Mouse (Mus musculus) megakaryocyte, embryonic 14.5 days (primary cell): ENCODE data around the gene Lexm. TPM values are rescaled to one million over a fixed set of nuclear protein-coding genes. Genes with fewer than 3 reads are reported as not detected.

Source experiments
- H3K27me3 ChIP-seq: replicated peaks from 2 replicates; pipeline ENCODE3; 2012; ENCODE audit warnings: inconsistent platforms
- H3K36me3 ChIP-seq: replicated peaks from 2 replicates; pipeline ENCODE3; 2012; ENCODE audit warnings: low read length, inconsistent platforms, mixed read lengths
- H3K4me1 ChIP-seq: 2 replicates; pipeline ENCODE4 v1.6.1; 2012; ENCODE audit warnings: inconsistent platforms
- H3K4me3 ChIP-seq: replicated peaks from 2 replicates; pipeline ENCODE3; 2012; ENCODE audit warnings: moderate library complexity, mild to moderate bottlenecking, inconsistent platforms
- H3K9me3 ChIP-seq: 2 replicates; pipeline ENCODE4 v1.6.1; 2012; ENCODE audit warnings: inconsistent platforms
- FLI1 ChIP-seq: IDR thresholded peaks from 2 replicates; pipeline ENCODE4 v1.6.1; 2012; ENCODE audit warnings: low read length, inconsistent platforms, mixed read lengths
- GATA1 ChIP-seq: IDR thresholded peaks from 3 replicates; pipeline ENCODE4 v1.6.1; 2012; ENCODE audit warnings: mixed read lengths, low read length, inconsistent platforms, borderline replicate concordance
- polyA plus RNA-seq: library from polyadenylated mRNA; stranded (reverse); fragments of >175 nt; gene quantifications from 2 replicates; pipeline ENCODE4 v1.2.3, GENCODE M21; 2012; ENCODE audit warnings: low replicate concordance; ENCODE audit not compliant: insufficient read depth

The Lexm gene
- polyA plus RNA-seq, 1 experiment: not detected

- H3K9me3 ChIP-seq: no peaks in the 10 kb centered on the region
- H3K4me3 ChIP-seq: no peak overlapping the region
- peaks cover 64% of the 10 kb centered on the region for H3K36me3 ChIP-seq
- peaks cover 4% of the 10 kb centered on the region for H3K27me3 ChIP-seq
- TF ChIP-seq GATA1 (no peak), FLI1 (no peak)
- H3K4me1 ChIP-seq: peaks cover 30% of the 10 kb centered on the region; the same call in 1 of the 2 replicates
Measured at GRCm38 (mm10) chr4:106590142-106590541, 26.9 kb downstream of the Lexm start.

- no peaks in the 10 kb centered on the region for H3K9me3 ChIP-seq
- H3K4me1 ChIP-seq: peaks cover 39% of the 10 kb centered on the region
- H3K36me3 ChIP-seq: peaks cover 94% of the 10 kb centered on the region
- TF ChIP-seq GATA1: no peak
- TF ChIP-seq FLI1: no peak
- no peaks in the 10 kb centered on the region for H3K27me3 ChIP-seq
- no peak overlapping the region for H3K4me3 ChIP-seq
Measured at GRCm38 (mm10) chr4:106587075-106587474, 30.0 kb downstream of the Lexm start.

GRCm38 (mm10) chr4:106584665-106585064, 32.4 kb downstream of the Lexm start:
- no peak overlapping the region for H3K4me3 ChIP-seq
- peaks cover 100% of the 10 kb centered on the region for H3K36me3 ChIP-seq
- H3K4me1 ChIP-seq: peaks cover 57% of the 10 kb centered on the region
- H3K9me3 ChIP-seq: no peaks in the 10 kb centered on the region
- H3K27me3 ChIP-seq: no peaks in the 10 kb centered on the region
- TF ChIP-seq FLI1 (no peak), GATA1 (no peak)

- Histone ChIP-seq H3K9me3 (no peaks in the 10 kb centered on the region), H3K27me3 (no peaks in the 10 kb centered on the region), H3K36me3 (peaks cover 100% of the 10 kb centered on the region), H3K4me3 (no peak overlapping the region), H3K4me1 (peaks cover 60% of the 10 kb centered on the region)
- TF ChIP-seq FLI1 (no peak), GATA1 (no peak)
Measured at GRCm38 (mm10) chr4:106582428-106583153, 34.5 kb downstream of the Lexm start.

GRCm38 (mm10) chr4:106581865-106582204, 35.2 kb downstream of the Lexm start:
- Histone ChIP-seq H3K4me3 (peak overlapping the region; percentile 50), H3K9me3 (no peaks in the 10 kb centered on the region), H3K36me3 (peaks cover 100% of the 10 kb centered on the region), H3K27me3 (no peaks in the 10 kb centered on the region), H3K4me1 (peaks cover 61% of the 10 kb centered on the region)
- TF ChIP-seq FLI1: no peak
- no peak for TF ChIP-seq GATA1

GRCm38 (mm10) chr4:106581176-106581864, 35.7 kb downstream of the Lexm start:
- Histone ChIP-seq H3K27me3 (no peaks in the 10 kb centered on the region), H3K4me1 (peaks cover 67% of the 10 kb centered on the region)

GRCm38 (mm10) chr4:106577511-106577910, 39.5 kb downstream of the Lexm start:
- Histone ChIP-seq H3K9me3 (no peaks in the 10 kb centered on the region), H3K36me3 (peaks cover 100% of the 10 kb centered on the region), H3K4me1 (peaks cover 88% of the 10 kb centered on the region), H3K27me3 (no peaks in the 10 kb centered on the region), H3K4me3 (no peak overlapping the region)
- TF ChIP-seq GATA1 (no peak), FLI1 (no peak)

More at GRCm38 (mm10) chr4:106581176-106581864, 35.7 kb downstream of the Lexm start:
- no peak for TF ChIP-seq FLI1
- TF ChIP-seq GATA1: no peak
- Histone ChIP-seq H3K9me3 (no peaks in the 10 kb centered on the region), H3K36me3 (peaks cover 100% of the 10 kb centered on the region), H3K4me3 (no peak overlapping the region)

- H3K27me3 ChIP-seq: no peaks in the 10 kb centered on the region
- H3K9me3 ChIP-seq: no peaks in the 10 kb centered on the region
- TF ChIP-seq FLI1: no peak
- no peak for TF ChIP-seq GATA1
- no peak overlapping the region for H3K4me3 ChIP-seq
- peaks cover 81% of the 10 kb centered on the region for H3K4me1 ChIP-seq
- H3K36me3 ChIP-seq: peaks cover 100% of the 10 kb centered on the region
Measured at GRCm38 (mm10) chr4:106575022-106575421, 42.0 kb downstream of the Lexm start.

- peaks cover 98% of the 10 kb centered on the region for H3K36me3 ChIP-seq
- no peaks in the 10 kb centered on the region for H3K27me3 ChIP-seq
- H3K4me1 ChIP-seq: peaks cover 69% of the 10 kb centered on the region
- TF ChIP-seq GATA1 (no peak), FLI1 (no peak)
- no peak overlapping the region for H3K4me3 ChIP-seq
- H3K9me3 ChIP-seq: no peaks in the 10 kb centered on the region
Measured at GRCm38 (mm10) chr4:106571081-106571724, 45.8 kb downstream of the Lexm start.

GRCm38 (mm10) chr4:106569680-106570079, 47.4 kb downstream of the Lexm start:
- peaks cover 98% of the 10 kb centered on the region for H3K36me3 ChIP-seq
- TF ChIP-seq GATA1 (no peak), FLI1 (no peak)
- H3K9me3 ChIP-seq: no peaks in the 10 kb centered on the region
- H3K4me3 ChIP-seq: no peak overlapping the region
- no peaks in the 10 kb centered on the region for H3K27me3 ChIP-seq
- peaks cover 68% of the 10 kb centered on the region for H3K4me1 ChIP-seq
